Mouse (Mus musculus) limb, embryonic 15.5 days (tissue): Measurements from ENCODE around the gene Pax1. TPM values are rescaled to one million over a fixed set of nuclear protein-coding genes. Genes with fewer than 3 reads are reported as not detected.

Source experiments
- ATAC-seq: fragments of 200-750 bp; cut with Nextera tagmentation; 2 replicates; pipeline ENCODE4 v1.8.0; 2017; ENCODE audit warnings: low read depth, moderate TSS enrichment; ENCODE audit not compliant: insufficient number of reproducible peaks, low FRiP score, low TSS enrichment
- H3K27ac ChIP-seq: fragments of 300-500 bp; sonication (generic); 2 replicates; pipeline ENCODE4 v1.5.1; 2015; ENCODE audit warnings: moderate library complexity, mild to moderate bottlenecking, inconsistent platforms
- H3K27me3 ChIP-seq: fragments of 300-500 bp; sonication (generic); 2 replicates; pipeline ENCODE4 v1.6.1; 2015; ENCODE audit warnings: inconsistent platforms
- H3K36me3 ChIP-seq: fragments of 300-500 bp; sonication (generic); 2 replicates; pipeline ENCODE4 v1.6.1; 2015; ENCODE audit warnings: inconsistent platforms
- H3K4me1 ChIP-seq: fragments of 300-500 bp; sonication (generic); 2 replicates; pipeline ENCODE4 v1.6.1; 2015; ENCODE audit warnings: inconsistent platforms
- H3K4me2 ChIP-seq: fragments of 300-500 bp; sonication (generic); 2 replicates; pipeline ENCODE4 v1.6.1; 2015; ENCODE audit warnings: mild to moderate bottlenecking, inconsistent platforms
- H3K4me3 ChIP-seq: fragments of 300-500 bp; sonication (generic); 2 replicates; pipeline ENCODE4 v1.5.1; 2015; ENCODE audit warnings: mild to moderate bottlenecking, inconsistent platforms
- H3K9ac ChIP-seq: fragments of 300-500 bp; sonication (generic); 2 replicates; pipeline ENCODE4 v1.6.1; 2015; ENCODE audit warnings: inconsistent platforms
- H3K9me3 ChIP-seq: fragments of 300-500 bp; sonication (generic); 2 replicates; pipeline ENCODE4 v1.6.1; 2016; ENCODE audit warnings: inconsistent platforms
- WGBS: fragments of 180-500 bp; shearing (Covaris S2); methylation state at CpG from one replicate; pipeline ENCODE4 v1.1.7; 2015; 5-methylcytosine and 5-hydroxymethylcytosine counted together
- polyA plus RNA-seq: library from polyadenylated mRNA; unstranded; fragments of >200 nt; fragmentation: Nextera tagmentation; extraction: Ambion mirVana; gene quantifications from 2 replicates; pipeline ENCODE4 v1.2.1, GENCODE M21; 2015

The Pax1 gene
- polyA plus RNA-seq, 1 experiment from 2014 or later = 4.8 TPM

GRCm38 (mm10) chr2:147374245-147374644, 12.5 kb downstream of the Pax1 start:
- Histone ChIP-seq H3K9ac (no peak overlapping the region), H3K36me3 (no peaks in the 10 kb centered on the region)
- WGBS = 4% methylated on average over 4 of the region's 4 CpGs

GRCm38 (mm10) chr2:147375019-147375715, 13.4 kb downstream of the Pax1 start:
- Histone ChIP-seq H3K27ac (no peak overlapping the region), H3K9me3 (no peaks in the 10 kb centered on the region), H3K36me3 (no peaks in the 10 kb centered on the region), H3K4me2 (no peak overlapping the region), H3K27me3 (peaks cover 79% of the 10 kb centered on the region), H3K4me1 (0 out of 2 replicates have a peak, but pooled peaks cover 3% of the 10 kb centered on the region), H3K4me3 (no peak overlapping the region), H3K9ac (no peak overlapping the region)
- WGBS = 13% methylated on average over 8 of the region's 8 CpGs
- no peak for ATAC-seq

More at GRCm38 (mm10) chr2:147374245-147374644, 12.5 kb downstream of the Pax1 start:
- no peak for ATAC-seq
- H3K4me2 ChIP-seq = no peak overlapping the region
- 0 out of 2 replicates have a peak, but pooled peaks cover 3% of the 10 kb centered on the region for H3K4me1 ChIP-seq
- H3K9me3 ChIP-seq = no peaks in the 10 kb centered on the region
- H3K27ac ChIP-seq = no peak overlapping the region
- H3K27me3 ChIP-seq = peaks cover 88% of the 10 kb centered on the region
- no peak overlapping the region for H3K4me3 ChIP-seq

GRCm38 (mm10) chr2:147378934-147379333, 17.2 kb downstream of the Pax1 start:
- H3K27me3 ChIP-seq = peaks cover 49% of the 10 kb centered on the region
- no peak for ATAC-seq
- no peak overlapping the region for H3K9ac ChIP-seq
- H3K4me3 ChIP-seq = no peak overlapping the region
- no peak overlapping the region for H3K27ac ChIP-seq
- no peaks in the 10 kb centered on the region for H3K4me1 ChIP-seq
- H3K36me3 ChIP-seq = no peaks in the 10 kb centered on the region
- 18% methylated on average over 4 of the region's 4 CpGs for WGBS
- no peaks in the 10 kb centered on the region for H3K9me3 ChIP-seq
- no peak overlapping the region for H3K4me2 ChIP-seq

DNA sequence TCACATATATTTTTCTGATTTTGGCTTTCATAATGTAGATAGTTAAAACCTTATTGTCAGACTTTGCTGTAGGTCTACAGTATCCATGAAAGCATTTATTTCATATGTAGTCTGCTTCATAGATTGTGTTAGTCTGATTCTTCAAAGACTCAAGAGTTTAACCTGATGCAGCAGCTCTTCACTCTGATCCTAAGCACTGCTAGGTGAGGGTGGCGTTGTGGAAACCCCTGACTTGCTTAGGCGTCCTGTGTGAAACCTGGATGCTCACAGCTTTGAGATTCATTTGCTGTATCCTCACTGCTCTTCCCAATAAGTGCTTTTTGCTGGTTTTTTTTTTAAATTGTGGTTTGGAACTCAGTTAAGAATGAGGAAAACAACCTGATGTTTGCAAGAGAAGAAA, 21.6 kb downstream of the Pax1 start:
- Histone ChIP-seq H3K4me3 (no peak overlapping the region), H3K9ac (no peak overlapping the region), H3K4me2 (no peak overlapping the region), H3K36me3 (no peaks in the 10 kb centered on the region), H3K4me1 (no peaks in the 10 kb centered on the region), H3K27ac (no peak overlapping the region), H3K9me3 (no peaks in the 10 kb centered on the region), H3K27me3 (peaks cover 8% of the 10 kb centered on the region; the same call in 1 of the 2 replicates)
- WGBS = 87% methylated on average over 2 of the region's 2 CpGs
- no peak for ATAC-seq

- Histone ChIP-seq H3K9me3 (no peaks in the 10 kb centered on the region), H3K27ac (no peak overlapping the region), H3K4me1 (no peaks in the 10 kb centered on the region), H3K36me3 (no peaks in the 10 kb centered on the region), H3K27me3 (0 out of 2 replicates have a peak, but pooled peaks cover 2% of the 10 kb centered on the region), H3K4me3 (no peak overlapping the region), H3K4me2 (no peak overlapping the region), H3K9ac (no peak overlapping the region)
- no peak for ATAC-seq
- WGBS = 53% methylated on average over 5 of the region's 5 CpGs
Measured at GRCm38 (mm10) chr2:147386949-147387348, 25.2 kb downstream of the Pax1 start.

GRCm38 (mm10) chr2:147409323-147409722, 47.6 kb downstream of the Pax1 start:
- H3K4me3 ChIP-seq = no peak overlapping the region
- WGBS = 73% methylated on average over 1 of the region's 1 CpGs

GRCm38 (mm10) chr2:147415037-147415436, 53.3 kb downstream of the Pax1 start:
- no peak overlapping the region for H3K9ac ChIP-seq
- no peaks in the 10 kb centered on the region for H3K36me3 ChIP-seq
- ATAC-seq = no peak
- 91% methylated on average over 3 of the region's 3 CpGs for WGBS
- no peaks in the 10 kb centered on the region for H3K27me3 ChIP-seq
- no peak overlapping the region for H3K4me3 ChIP-seq
- no peaks in the 10 kb centered on the region for H3K9me3 ChIP-seq
- H3K27ac ChIP-seq = no peak overlapping the region
- no peaks in the 10 kb centered on the region for H3K4me1 ChIP-seq
- H3K4me2 ChIP-seq = no peak overlapping the region

More at GRCm38 (mm10) chr2:147409323-147409722, 47.6 kb downstream of the Pax1 start:
- Histone ChIP-seq H3K4me1 (no peaks in the 10 kb centered on the region), H3K27ac (no peak overlapping the region), H3K9me3 (no peaks in the 10 kb centered on the region), H3K27me3 (no peaks in the 10 kb centered on the region), H3K36me3 (no peaks in the 10 kb centered on the region), H3K9ac (no peak overlapping the region), H3K4me2 (no peak overlapping the region)
- ATAC-seq = no peak

DNA sequence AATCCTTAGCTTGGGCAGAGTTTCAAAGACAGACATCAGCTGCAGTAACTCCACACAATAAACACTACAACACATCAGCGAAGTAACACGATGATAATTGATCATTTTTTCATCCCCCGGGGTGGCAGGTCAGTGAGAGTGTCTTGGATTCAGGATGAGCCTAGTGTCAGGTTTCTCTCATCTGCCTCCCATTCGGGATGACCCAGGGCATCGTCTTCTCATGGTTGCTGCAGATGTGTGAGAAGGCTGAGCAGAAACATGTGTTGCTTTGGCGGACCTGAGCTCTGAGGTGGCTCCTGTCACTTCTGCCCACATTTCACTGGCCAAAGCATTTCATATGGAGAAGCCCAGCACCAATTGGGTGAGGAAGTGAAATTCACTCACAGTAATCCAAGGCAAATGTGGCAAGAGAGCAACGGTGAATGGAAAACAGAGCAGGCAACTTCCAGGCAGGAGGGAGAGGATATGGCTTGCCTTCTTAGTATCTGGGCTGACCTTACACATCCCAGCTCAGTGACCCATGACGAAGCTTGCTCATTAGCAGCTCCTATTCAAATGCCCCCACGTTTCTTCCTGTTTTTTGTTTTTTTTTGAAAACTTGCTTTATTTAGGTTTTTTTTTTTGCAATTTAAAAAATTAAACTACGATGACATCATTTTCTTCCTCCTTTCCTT, 63.0 kb downstream of the Pax1 start:
- Histone ChIP-seq H3K36me3 (no peaks in the 10 kb centered on the region), H3K27ac (no peak overlapping the region), H3K4me3 (no peak overlapping the region), H3K9me3 (no peaks in the 10 kb centered on the region), H3K27me3 (no peaks in the 10 kb centered on the region), H3K4me2 (no peak overlapping the region), H3K4me1 (no peaks in the 10 kb centered on the region), H3K9ac (no peak overlapping the region)
- 36% methylated on average over 10 of the region's 10 CpGs for WGBS
- ATAC-seq = no peak

- H3K4me1 ChIP-seq = no peaks in the 10 kb centered on the region
- no peaks in the 10 kb centered on the region for H3K9me3 ChIP-seq
- H3K36me3 ChIP-seq = no peaks in the 10 kb centered on the region
- H3K27ac ChIP-seq = no peak overlapping the region
- H3K27me3 ChIP-seq = no peaks in the 10 kb centered on the region
- ATAC-seq = no peak
- H3K9ac ChIP-seq = no peak overlapping the region
- H3K4me2 ChIP-seq = no peak overlapping the region
- WGBS = 5% methylated on average over 1 of the region's 1 CpGs
- H3K4me3 ChIP-seq = no peak overlapping the region
Measured at GRCm38 (mm10) chr2:147429607-147430356, 68.1 kb downstream of the Pax1 start.

DNA sequence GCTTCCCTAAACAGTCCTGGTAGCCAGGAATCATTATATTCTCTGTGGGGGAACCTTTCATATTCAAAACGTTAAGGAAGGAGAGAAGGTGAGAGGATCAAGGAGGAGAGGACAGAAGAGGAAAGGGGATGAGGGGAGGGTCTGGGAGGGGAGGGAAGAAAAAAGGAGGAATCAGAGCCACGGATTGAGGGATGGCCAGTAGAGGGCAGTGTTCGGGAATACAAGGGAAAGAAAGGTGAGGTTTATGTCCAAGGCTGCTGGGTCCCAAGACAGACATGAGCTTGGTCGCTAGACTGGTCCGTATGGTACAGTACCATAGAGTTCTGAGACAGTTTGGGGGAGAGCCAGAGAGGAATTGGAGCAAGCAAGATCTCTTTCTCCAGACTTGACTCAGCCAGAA, 71.4 kb downstream of the Pax1 start:
- WGBS = 31% methylated on average over 5 of the region's 5 CpGs
- no peak overlapping the region for H3K4me2 ChIP-seq

More for the DNA sequence above, 71.4 kb downstream of the Pax1 start:
- Histone ChIP-seq H3K9me3 (no peaks in the 10 kb centered on the region), H3K27me3 (no peaks in the 10 kb centered on the region; the same call in 1 of the 2 replicates), H3K4me1 (no peaks in the 10 kb centered on the region), H3K9ac (no peak overlapping the region), H3K4me3 (no peak overlapping the region), H3K27ac (no peak overlapping the region), H3K36me3 (no peaks in the 10 kb centered on the region)
- ATAC-seq = no peak
